Comparison of ENCODE assay signal across 8 mouse cellular contexts in genomic region chr11:117848271-117848984, GRCm38 (mm10). TPM values are rescaled to one million over a fixed set of nuclear protein-coding genes. Genes with fewer than 3 reads are reported as not detected.
A peak's percentile ranks its signal among the peaks of the same experiment; 100 is the strongest.
DNase-seq lines count a peak whose midpoint lies in the region; ATAC-seq and TF ChIP-seq lines count a peak whose summit lies in the region.

No protein-coding gene starts in this region.

- H3K36me3 ChIP-seq in forebrain, embryonic 16.5 days (ENCODE audit: control insufficient read depth, insufficient read depth): no peaks in the 10 kb centered on the region
- H3K36me3 ChIP-seq in limb, embryonic 12.5 days: peaks cover 19% of the 10 kb centered on the region
- no peaks in the 10 kb centered on the region for H3K36me3 ChIP-seq in midbrain, embryonic 14.5 days (ENCODE audit: control insufficient read depth, insufficient read depth, low read length)

- no peaks in the 10 kb centered on the region for H3K9me3 ChIP-seq in forebrain, embryonic 16.5 days (ENCODE audit: control insufficient read depth, low read length)
- H3K9me3 ChIP-seq in limb, embryonic 12.5 days: no peaks in the 10 kb centered on the region
- no peaks in the 10 kb centered on the region for H3K9me3 ChIP-seq in midbrain, embryonic 14.5 days (ENCODE audit: control insufficient read depth, low read length)

- DNase-seq in layer of hippocampus, adult 2 months (ENCODE audit: low spot score in 2 of 2): peak; percentile 31 to 34
- no peak for DNase-seq in layer of hippocampus, postnatal 25 days (ENCODE audit: extremely low spot score in 1 of 2, low spot score in 1 of 2)
- DNase-seq in R1 (ENCODE audit: low read depth, low spot score): peak; percentile 92
- no peak for DNase-seq in midbrain, embryonic 14.5 days
- DNase-seq in thymus, postnatal 10 days (ENCODE audit: low spot score in 2 of 2): peak; percentile 53 to 56
- no peak for DNase-seq in layer of hippocampus, adult 9-10 months (ENCODE audit: low spot score)

- H3K27ac ChIP-seq in layer of hippocampus, adult 2 months: peak overlapping the region; percentile 95
- H3K27ac ChIP-seq in forebrain, embryonic 16.5 days (ENCODE audit: low read length): peak overlapping the region; percentile 99
- H3K27ac ChIP-seq in limb, embryonic 12.5 days: peak overlapping the region; percentile 94
- H3K27ac ChIP-seq in midbrain, embryonic 14.5 days (replicated peaks; ENCODE audit: low read depth, low read length): peak overlapping the region; percentile 97

- no peaks in the 10 kb centered on the region for H3K27me3 ChIP-seq in forebrain, embryonic 16.5 days (replicated peaks; ENCODE audit: control insufficient read depth, insufficient read depth, low read length)
- no peaks in the 10 kb centered on the region for H3K27me3 ChIP-seq in limb, embryonic 12.5 days
- H3K27me3 ChIP-seq in midbrain, embryonic 14.5 days (ENCODE audit: control insufficient read depth, insufficient read depth, low read length): no peaks in the 10 kb centered on the region

- H3K4me1 ChIP-seq in forebrain, embryonic 16.5 days (replicated peaks; ENCODE audit: control insufficient read depth, insufficient read depth, low read length): peaks cover 22% of the 10 kb centered on the region
- peaks cover 24% of the 10 kb centered on the region for H3K4me1 ChIP-seq in limb, embryonic 12.5 days (replicated peaks)
- H3K4me1 ChIP-seq in midbrain, embryonic 14.5 days (ENCODE audit: control insufficient read depth, insufficient read depth, low read length): peaks cover 13% of the 10 kb centered on the region

- TF ChIP-seq CTCF in layer of hippocampus, adult 2 months (conservative IDR thresholded peaks at IDR 0.05): no peak

- H3K4me2 ChIP-seq in forebrain, embryonic 16.5 days (ENCODE audit: low read length): peak overlapping the region; percentile 79
- peak overlapping the region; percentile 86 for H3K4me2 ChIP-seq in limb, embryonic 12.5 days
- peak overlapping the region; percentile 89 for H3K4me2 ChIP-seq in midbrain, embryonic 14.5 days (ENCODE audit: low read length)

- H3K9ac ChIP-seq in forebrain, embryonic 16.5 days (replicated peaks; ENCODE audit: low read depth, low read length): peak overlapping the region; percentile 96
- H3K9ac ChIP-seq in limb, embryonic 12.5 days (replicated peaks): peak overlapping the region; percentile 77
- peak overlapping the region; percentile 82 for H3K9ac ChIP-seq in midbrain, embryonic 14.5 days (replicated peaks; ENCODE audit: low read length)

- WGBS in forebrain, embryonic 16.5 days: 8% methylated on average over 19 of the region's 19 CpGs
- 7% methylated on average over 19 of the region's 19 CpGs for WGBS in limb, embryonic 12.5 days
- WGBS in midbrain, embryonic 14.5 days: 12% methylated on average over 19 of the region's 19 CpGs

- peak; percentile 90 for ATAC-seq in forebrain, embryonic 16.5 days
- ATAC-seq in limb, embryonic 12.5 days (ENCODE audit: insufficient number of reproducible peaks, insufficient read depth, low FRiP score, low TSS enrichment, low read depth): peak; percentile 67
- ATAC-seq in midbrain, embryonic 14.5 days (ENCODE audit: low FRiP score, low TSS enrichment): peak; percentile 85

- H3K4me3 ChIP-seq in layer of hippocampus, adult 2 months: peak overlapping the region; percentile 80
- peak overlapping the region; percentile 80 for H3K4me3 ChIP-seq in forebrain, embryonic 16.5 days (replicated peaks; ENCODE audit: low read length)
- peak overlapping the region; percentile 71 for H3K4me3 ChIP-seq in limb, embryonic 12.5 days (replicated peaks)
- H3K4me3 ChIP-seq in midbrain, embryonic 14.5 days (replicated peaks; ENCODE audit: low read depth, low read length): peak overlapping the region; percentile 62

RNA-seq across cellular contexts. Expression of gene Birc5, which starts 0.6 kb away (rescaled TPM):
- 1 to 10 TPM in 1 of 2 experiments, under 1 TPM in 1; 0.86 to 1.5 TPM for total RNA-seq in layer of hippocampus, adult 2 months (2021)
- total RNA-seq in layer of hippocampus, postnatal 25 days (2021): 1 to 10 TPM; 1.2 to 1.3 TPM
- 72.6 and 82.9 TPM in 2 replicates for polyA plus RNA-seq in forebrain, embryonic 16.5 days (2015; fragmentation: Nextera tagmentation; extraction: Ambion mirVana)
- polyA plus RNA-seq in limb, embryonic 12.5 days (2016; fragmentation: Nextera tagmentation; extraction: Ambion mirVana): 346 and 369 TPM in 2 replicates
- 27.9 and 50.1 TPM in 2 replicates for polyA plus RNA-seq in midbrain, embryonic 14.5 days (2014; fragmentation: Nextera tagmentation; extraction: Ambion mirVana)

RNA-seq across cellular contexts. Expression of gene Tmem235, which starts 12.1 kb away (rescaled TPM):
- not detected for total RNA-seq in layer of hippocampus, adult 2 months (2021)
- not detected for total RNA-seq in layer of hippocampus, postnatal 25 days (2021)
- polyA plus RNA-seq in forebrain, embryonic 16.5 days (2015; fragmentation: Nextera tagmentation; extraction: Ambion mirVana): not detected in 2 replicates
- not detected in 2 replicates for polyA plus RNA-seq in limb, embryonic 12.5 days (2016; fragmentation: Nextera tagmentation; extraction: Ambion mirVana)
- not detected in 2 replicates for polyA plus RNA-seq in midbrain, embryonic 14.5 days (2014; fragmentation: Nextera tagmentation; extraction: Ambion mirVana)

RNA-seq across cellular contexts. Expression of gene Tk1, which starts 22.5 kb away (rescaled TPM):
- 1 to 10 TPM; 1.0 to 1.9 TPM for total RNA-seq in layer of hippocampus, adult 2 months (2021)
- total RNA-seq in layer of hippocampus, postnatal 25 days (2021): 1 to 10 TPM; 1.1 TPM
- polyA plus RNA-seq in forebrain, embryonic 16.5 days (2015; fragmentation: Nextera tagmentation; extraction: Ambion mirVana): 37.5 and 39.7 TPM in 2 replicates
- 136 and 143 TPM in 2 replicates for polyA plus RNA-seq in limb, embryonic 12.5 days (2016; fragmentation: Nextera tagmentation; extraction: Ambion mirVana)
- 12.8 and 18.0 TPM in 2 replicates for polyA plus RNA-seq in midbrain, embryonic 14.5 days (2014; fragmentation: Nextera tagmentation; extraction: Ambion mirVana)

RNA-seq across cellular contexts. Expression of gene Afmid, which starts 22.7 kb away (rescaled TPM):
- 1 to 10 TPM; 4.8 to 7.2 TPM for total RNA-seq in layer of hippocampus, adult 2 months (2021)
- total RNA-seq in layer of hippocampus, postnatal 25 days (2021): 1 to 10 TPM; 4.6 to 5.4 TPM
- polyA plus RNA-seq in forebrain, embryonic 16.5 days (2015; fragmentation: Nextera tagmentation; extraction: Ambion mirVana): 5.2 and 7.1 TPM in 2 replicates
- polyA plus RNA-seq in limb, embryonic 12.5 days (2016; fragmentation: Nextera tagmentation; extraction: Ambion mirVana): 3.5 and 4.2 TPM in 2 replicates
- 4.1 TPM in 2 replicates for polyA plus RNA-seq in midbrain, embryonic 14.5 days (2014; fragmentation: Nextera tagmentation; extraction: Ambion mirVana)

RNA-seq across cellular contexts. Expression of gene Tha1, which starts 24.9 kb away (rescaled TPM):
- total RNA-seq in layer of hippocampus, adult 2 months (2021): 1 to 10 TPM; 4.7 to 5.3 TPM
- total RNA-seq in layer of hippocampus, postnatal 25 days (2021): 1 to 10 TPM; 4.2 TPM
- 3.7 and 5.4 TPM in 2 replicates for polyA plus RNA-seq in forebrain, embryonic 16.5 days (2015; fragmentation: Nextera tagmentation; extraction: Ambion mirVana)
- polyA plus RNA-seq in limb, embryonic 12.5 days (2016; fragmentation: Nextera tagmentation; extraction: Ambion mirVana): 1.9 and 2.3 TPM in 2 replicates
- polyA plus RNA-seq in midbrain, embryonic 14.5 days (2014; fragmentation: Nextera tagmentation; extraction: Ambion mirVana): 2.3 and 3.1 TPM in 2 replicates

Comparison
In these comparisons a context has a peak if more than half of its experiments do, and no peak if none do; other contexts are left out.
1. DNase-seq: peak in layer of hippocampus, adult 2 months (2 of 2), R1 (single experiment) and thymus, postnatal 10 days (2 of 2); none in layer of hippocampus, postnatal 25 days (0 of 2), midbrain, embryonic 14.5 days (single experiment) and layer of hippocampus, adult 9-10 months (single experiment).
2. Peak in every context shown above with its lines, with median percentiles within 50 percentile points of each other: H3K27ac ChIP-seq, H3K4me3 ChIP-seq, ATAC-seq, H3K4me2 ChIP-seq and H3K9ac ChIP-seq.